24 mouse cellular contexts compared by ENCODE assay signal in genomic region chr11:109088488-109089252, GRCm38 (mm10). TPM values are rescaled to one million over a fixed set of nuclear protein-coding genes. Genes with fewer than 3 reads are reported as not detected.
A peak's percentile ranks its signal among the peaks of the same experiment; 100 is the strongest.
DNase-seq lines count a peak whose midpoint lies in the region; ATAC-seq lines count a peak whose summit lies in the region.
"Had no signal": no experiment of that assay in that cellular context is flagged by ENCODE, and none has a peak within 500 bp of the region (broad histone marks: within the 10 kb centered on the region; RNA-seq: fewer than 3 reads in every experiment).

No protein-coding gene starts in this region.

- H3K27me3 ChIP-seq in intestine, embryonic 16.5 days (replicated peaks; ENCODE audit: control insufficient read depth, insufficient read depth, low read length) = no peaks in the 10 kb centered on the region
- H3K27me3 ChIP-seq: forebrain, embryonic 13.5 days; hindbrain, embryonic 15.5 days had no signal

- peak; percentile 80 for ATAC-seq in frontal cortex, adult (ENCODE audit: low TSS enrichment)
- no peak for ATAC-seq in intestine, embryonic 16.5 days
- ATAC-seq: CD4-positive, CD25-positive, alpha-beta regulatory T cell, adult 4 months; forebrain, embryonic 13.5 days; forebrain, postnatal 0 days had no signal

- DNase-seq in frontal cortex, postnatal 25 days (ENCODE audit: low spot score in 2 of 2) = no peak
- peak; percentile 40 for DNase-seq in right cerebral cortex, adult 18-20 months
- DNase-seq in right cerebral cortex, postnatal 25 days = no peak
- DNase-seq in brain, adult 2 months (ENCODE audit: low read depth, low spot score) = peak; percentile 69
- no peak for DNase-seq in thymus, adult 18-20 months
- DNase-seq: adrenal gland, postnatal 10 days; B cell, adult 2 months; cerebellum, adult 18-20 months; cerebellum, adult 9-11 months; cerebellum, postnatal 36 days; forebrain, postnatal 0 days; gastrocnemius, postnatal 14 days; heart, adult 2 months; heart, postnatal 36 days had no signal

- H3K36me3 ChIP-seq in intestine, embryonic 16.5 days (ENCODE audit: control insufficient read depth, insufficient read depth, low read length) = no peaks in the 10 kb centered on the region
- H3K36me3 ChIP-seq: embryonic facial prominence, embryonic 10.5 days; heart, embryonic 13.5 days; hindbrain, embryonic 15.5 days had no signal

- no peak overlapping the region for H3K9ac ChIP-seq in intestine, embryonic 16.5 days (ENCODE audit: low read depth, low read length)
- H3K9ac ChIP-seq: forebrain, embryonic 13.5 days; forebrain, postnatal 0 days; heart, embryonic 13.5 days; hindbrain, embryonic 15.5 days had no signal

- no peak overlapping the region for H3K27ac ChIP-seq in intestine, embryonic 16.5 days (ENCODE audit: low read length)
- H3K27ac ChIP-seq: embryonic facial prominence, embryonic 10.5 days; forebrain, embryonic 13.5 days; heart, adult 2 months; heart, embryonic 13.5 days; hindbrain, embryonic 15.5 days had no signal

- H3K4me3 ChIP-seq in intestine, embryonic 16.5 days (ENCODE audit: low read length) = no peak overlapping the region
- H3K4me3 ChIP-seq: embryonic facial prominence, embryonic 10.5 days; forebrain, embryonic 13.5 days; heart, adult 2 months; heart, embryonic 13.5 days; hindbrain, embryonic 15.5 days had no signal

- H3K4me2 ChIP-seq in intestine, embryonic 16.5 days (ENCODE audit: low read depth, low read length) = no peak overlapping the region
- H3K4me2 ChIP-seq: forebrain, embryonic 13.5 days; heart, embryonic 13.5 days; hindbrain, embryonic 15.5 days had no signal

- no peaks in the 10 kb centered on the region; the same call in 1 of the 2 replicates for H3K4me1 ChIP-seq in intestine, embryonic 16.5 days (ENCODE audit: control insufficient read depth, insufficient read depth, low read length)
- H3K4me1 ChIP-seq: forebrain, embryonic 13.5 days; heart, embryonic 13.5 days; hindbrain, embryonic 15.5 days had no signal

- no peaks in the 10 kb centered on the region for H3K9me3 ChIP-seq in intestine, embryonic 16.5 days (ENCODE audit: control insufficient read depth, low read length)
- H3K9me3 ChIP-seq: embryonic facial prominence, embryonic 10.5 days; forebrain, embryonic 13.5 days; heart, embryonic 13.5 days; hindbrain, embryonic 15.5 days had no signal

- 78% methylated on average over 11 of the region's 11 CpGs for WGBS in intestine, embryonic 16.5 days

RNA-seq across cellular contexts. Expression of gene E030025P04Rik, which starts 55.5 kb away (rescaled TPM):
- not detected in 2 replicates for polyA plus RNA-seq in intestine, embryonic 16.5 days (2015; fragmentation: Nextera tagmentation; extraction: Ambion mirVana)
- polyA plus RNA-seq: CD4-positive, CD25-positive, alpha-beta regulatory T cell, adult 4 months; embryonic facial prominence, embryonic 10.5 days; embryonic facial prominence, embryonic 14.5 days; forebrain, embryonic 13.5 days; forebrain, postnatal 0 days; gonadal fat pad, adult 2 months; heart, adult 2 months; heart, embryonic 13.5 days; heart, postnatal 0 days; hindbrain, embryonic 15.5 days had no signal

Comparison
In these comparisons a context has a peak if more than half of its experiments do, and no peak if none do; other contexts are left out.
1. DNase-seq: peak in right cerebral cortex, adult 18-20 months (single experiment) and brain, adult 2 months (single experiment); none in frontal cortex, postnatal 25 days (0 of 2), right cerebral cortex, postnatal 25 days (single experiment) and thymus, adult 18-20 months (0 of 2).